Mouse (Mus musculus) brain, adult 2 months (tissue): ENCODE results near the gene Cby3.

Experiments
- DNase-seq: peaks from one replicate; pipeline ENCODE4 v3.0.0; 2011; ENCODE audit warnings: low read depth, low spot score

Cby3 gene

DNA sequence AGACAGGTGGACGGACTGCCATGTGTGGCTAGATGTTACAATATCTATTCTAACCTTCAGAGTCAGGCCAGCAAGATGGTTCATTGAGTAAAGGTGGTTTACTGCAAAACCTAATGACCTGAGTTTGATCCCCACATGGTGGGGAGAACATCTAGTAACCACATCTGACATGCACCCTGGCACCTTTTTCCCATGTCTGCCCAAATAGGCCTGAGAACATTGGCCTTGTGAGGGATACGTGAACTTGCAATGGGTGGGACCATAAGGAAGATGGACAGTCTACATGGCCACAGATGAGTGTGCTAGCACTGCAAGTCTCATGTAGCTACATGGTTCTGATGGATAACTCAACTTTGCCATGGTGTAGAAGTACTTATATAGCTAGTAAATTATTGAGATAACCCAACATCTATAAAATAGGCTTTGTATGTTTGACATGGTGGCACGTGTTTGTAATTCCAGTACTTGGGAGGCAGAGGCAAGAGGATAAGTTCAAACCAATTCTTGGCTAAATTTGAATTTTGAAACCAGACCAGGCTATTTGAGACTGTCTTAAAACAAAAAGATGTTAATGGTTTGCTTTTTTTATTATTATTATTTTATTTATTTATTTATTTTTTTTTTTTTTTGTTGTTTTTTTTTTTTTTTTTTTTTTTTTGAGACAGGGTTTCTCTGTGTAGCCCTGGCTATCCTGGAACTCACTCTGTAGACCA is 34.1 kb downstream of the Cby3 start:
- no peak for DNase-seq

DNA sequence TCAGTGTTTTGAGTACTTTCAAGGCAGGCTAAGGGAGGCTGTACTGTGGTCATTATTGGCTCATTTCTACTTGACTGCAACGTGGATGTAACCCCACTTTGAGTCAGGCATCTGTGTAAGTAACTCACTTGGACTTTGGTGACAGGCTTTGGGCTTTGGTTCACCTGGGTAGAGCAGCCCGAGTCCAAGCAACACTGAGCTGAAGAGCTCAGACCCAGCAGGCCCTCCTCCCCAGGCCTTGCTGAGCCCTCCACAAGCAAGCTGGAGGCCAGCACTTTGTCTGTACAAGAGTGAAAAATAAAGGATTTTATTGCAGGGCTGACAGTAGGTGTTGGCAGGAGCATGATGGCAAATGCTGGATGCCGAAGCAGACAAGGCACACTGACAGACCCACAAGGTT is 34.7 kb downstream of the Cby3 start:
- DNase-seq: no peak

DNA sequence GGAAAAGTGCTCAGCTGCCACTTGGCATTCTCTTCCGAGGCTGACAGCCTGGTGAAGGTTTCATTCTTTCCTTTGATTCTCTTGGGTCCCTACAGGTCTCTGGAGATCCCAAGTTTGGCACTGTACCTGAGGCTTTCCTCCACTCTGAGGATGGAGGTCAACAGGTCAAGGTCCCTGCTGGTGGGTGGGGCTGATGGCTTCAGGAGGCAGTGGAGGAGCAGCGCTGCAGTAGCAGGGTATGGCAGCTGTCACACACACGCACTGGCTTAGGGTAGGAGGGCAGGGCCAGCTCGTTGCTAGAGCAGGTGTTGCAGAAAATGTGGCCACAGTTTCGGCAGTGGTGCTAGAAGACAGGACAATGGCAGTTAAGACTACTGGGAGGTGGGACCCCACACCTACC is 35.4 kb downstream of the Cby3 start:
- DNase-seq: no peak

DNA sequence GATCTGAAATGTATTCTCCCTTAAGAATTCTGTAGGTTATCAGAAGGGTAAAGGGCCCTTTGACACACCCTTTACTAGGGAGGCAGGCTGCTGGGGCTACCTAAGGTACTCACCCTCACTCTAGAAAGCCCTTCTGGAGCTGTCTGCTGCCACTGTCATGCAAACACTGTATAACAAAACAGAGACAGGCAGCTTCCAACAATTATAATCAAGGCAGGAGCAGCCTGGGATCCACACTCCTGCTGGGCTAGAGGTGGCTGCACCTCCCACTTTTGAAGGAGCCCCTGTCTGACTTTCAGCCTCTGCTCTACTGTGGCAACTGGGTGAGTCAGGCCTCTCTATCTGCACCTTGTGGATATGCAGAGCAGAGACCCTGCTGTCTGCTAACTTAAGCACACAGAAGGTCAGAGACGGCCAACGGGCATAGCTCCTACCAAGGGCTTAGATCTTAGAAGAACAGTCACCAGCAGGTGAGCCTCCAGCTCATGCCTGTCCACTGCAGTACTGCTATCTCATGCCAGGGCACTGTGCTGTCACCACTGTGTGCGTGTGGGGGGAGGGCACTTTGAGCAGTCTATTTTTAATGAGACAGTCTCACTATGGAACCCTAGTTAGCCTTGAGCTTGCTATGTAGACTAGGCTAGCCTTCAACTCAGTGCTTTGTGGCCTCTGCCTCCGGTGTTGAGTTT is 37.2 kb downstream of the Cby3 start:
- DNase-seq: no peak

DNA sequence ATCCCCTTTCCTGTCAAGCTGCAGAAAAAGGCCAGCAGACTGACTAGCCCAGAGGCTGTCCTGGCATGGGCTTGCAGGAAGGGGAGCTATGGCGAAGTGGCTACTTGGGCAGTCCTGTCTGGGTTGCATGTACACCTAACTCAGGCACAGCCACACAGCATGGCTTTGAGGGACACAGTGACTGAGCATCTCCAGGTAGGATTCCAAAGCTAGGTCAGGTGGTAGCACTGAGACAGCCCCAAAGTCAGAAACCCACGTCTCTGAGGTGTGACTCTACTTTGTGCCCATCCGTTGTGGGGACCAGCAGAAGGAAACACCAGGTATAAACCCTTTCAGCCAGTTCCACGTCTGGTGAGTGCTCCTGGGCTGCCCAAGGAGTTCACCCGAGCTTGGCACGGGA is 39.0 kb downstream of the Cby3 start:
- DNase-seq: no peak

DNA sequence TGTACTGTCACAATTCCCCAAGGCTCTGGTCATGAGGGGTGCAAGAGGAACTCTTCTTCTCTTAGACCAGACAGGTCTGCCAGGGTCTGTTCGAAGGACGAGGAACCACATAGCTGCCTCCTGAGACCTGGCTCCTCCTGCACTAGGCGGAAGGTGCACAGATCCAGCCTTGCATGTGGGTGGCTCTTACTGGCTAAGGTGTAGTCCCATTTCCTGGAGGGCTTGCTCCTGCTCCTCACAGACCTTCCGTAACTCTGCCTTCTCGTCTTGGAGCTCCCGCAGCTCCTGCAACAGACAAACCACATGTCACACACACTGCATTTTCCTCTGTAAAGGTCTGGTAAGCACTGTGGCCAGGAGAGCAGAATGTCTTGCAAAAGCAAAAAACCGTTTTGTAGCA is 40.5 kb downstream of the Cby3 start:
- DNase-seq: no peak

DNA sequence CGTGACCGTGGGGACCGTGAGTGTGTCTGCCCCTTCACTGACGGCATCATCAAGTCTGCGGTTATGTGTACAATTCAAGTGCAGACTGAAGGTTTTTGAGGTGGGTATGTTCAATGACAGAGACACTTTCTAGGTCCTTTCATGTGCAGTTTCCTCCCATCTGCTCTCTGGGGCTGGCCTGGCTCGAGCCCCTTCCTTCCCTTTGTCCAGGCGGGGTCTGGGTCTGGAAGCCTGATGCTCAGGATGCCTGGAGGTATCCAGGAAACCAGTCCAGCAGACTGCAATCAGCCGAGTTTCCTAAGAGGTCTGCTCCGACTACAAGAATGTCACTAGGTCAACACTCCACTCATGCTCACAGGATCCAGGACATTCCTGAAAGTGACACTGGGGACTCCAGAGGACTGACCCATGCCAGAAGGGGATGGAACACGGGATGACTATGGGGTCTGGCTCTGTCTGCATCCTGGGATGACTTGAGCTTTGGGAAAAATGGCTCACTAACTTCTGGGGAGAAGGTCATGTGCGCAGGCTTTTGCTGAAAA is 42.6 kb downstream of the Cby3 start:
- no peak for DNase-seq

DNA sequence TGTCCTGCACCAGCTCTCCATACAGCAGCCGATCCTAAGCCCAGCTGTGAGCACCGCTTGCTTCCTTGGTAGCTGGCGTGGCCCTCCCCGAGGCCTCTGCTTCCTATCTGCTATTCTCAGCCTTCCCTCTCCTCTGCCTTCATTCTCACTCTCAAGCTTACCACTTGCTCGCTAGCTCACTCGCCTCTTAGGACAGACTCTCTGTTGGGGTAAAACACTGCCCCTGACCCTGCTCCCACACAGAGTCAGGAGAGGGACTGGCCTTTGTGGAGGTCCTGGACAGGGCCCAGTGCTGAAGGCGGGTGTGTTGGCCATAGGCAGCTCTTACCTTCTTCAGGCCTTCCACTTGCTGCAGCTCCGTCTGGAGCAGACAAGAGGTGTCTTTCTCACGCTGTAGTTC is 43.1 kb downstream of the Cby3 start:
- no peak for DNase-seq

DNA sequence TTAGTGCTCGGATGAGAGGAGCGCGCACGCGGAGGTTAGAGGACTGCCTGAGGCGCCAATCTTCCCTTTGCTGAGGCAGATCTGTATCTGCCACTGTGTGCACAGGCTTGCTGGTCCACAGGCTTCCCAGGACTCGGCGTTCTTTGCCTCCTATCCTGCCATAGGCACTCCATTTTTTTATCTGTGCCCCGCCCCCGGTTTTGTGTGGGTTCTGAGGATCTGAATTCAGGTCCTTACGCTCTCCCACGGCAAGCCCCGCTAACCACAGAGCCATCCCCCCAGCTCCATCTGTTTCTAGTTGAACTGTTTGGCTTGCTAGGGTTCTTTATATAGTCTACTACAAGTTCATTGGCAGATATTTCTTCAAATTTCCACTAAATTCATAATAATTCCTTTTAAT is 44.5 kb downstream of the Cby3 start:
- no peak for DNase-seq

DNA sequence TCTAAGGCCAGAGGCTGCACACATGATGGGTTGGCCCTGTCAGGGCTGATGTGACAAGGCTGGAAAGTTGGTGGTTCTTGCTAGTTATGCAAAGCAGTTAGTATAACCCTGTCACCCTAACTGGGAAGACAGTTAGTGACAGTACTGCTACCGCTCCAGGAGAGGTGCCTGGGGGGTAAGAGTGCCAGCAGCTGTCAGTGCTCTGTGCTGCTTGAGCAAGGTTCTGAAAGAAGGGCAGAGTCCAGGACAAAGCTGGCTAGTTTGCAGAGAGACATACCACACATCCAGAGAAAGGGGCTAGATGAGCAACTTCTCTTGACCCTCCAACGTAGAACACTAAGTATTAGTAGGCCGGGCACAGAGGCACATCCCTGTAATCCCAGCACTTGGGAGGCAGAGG is 48.2 kb downstream of the Cby3 start:
- no peak for DNase-seq

DNA sequence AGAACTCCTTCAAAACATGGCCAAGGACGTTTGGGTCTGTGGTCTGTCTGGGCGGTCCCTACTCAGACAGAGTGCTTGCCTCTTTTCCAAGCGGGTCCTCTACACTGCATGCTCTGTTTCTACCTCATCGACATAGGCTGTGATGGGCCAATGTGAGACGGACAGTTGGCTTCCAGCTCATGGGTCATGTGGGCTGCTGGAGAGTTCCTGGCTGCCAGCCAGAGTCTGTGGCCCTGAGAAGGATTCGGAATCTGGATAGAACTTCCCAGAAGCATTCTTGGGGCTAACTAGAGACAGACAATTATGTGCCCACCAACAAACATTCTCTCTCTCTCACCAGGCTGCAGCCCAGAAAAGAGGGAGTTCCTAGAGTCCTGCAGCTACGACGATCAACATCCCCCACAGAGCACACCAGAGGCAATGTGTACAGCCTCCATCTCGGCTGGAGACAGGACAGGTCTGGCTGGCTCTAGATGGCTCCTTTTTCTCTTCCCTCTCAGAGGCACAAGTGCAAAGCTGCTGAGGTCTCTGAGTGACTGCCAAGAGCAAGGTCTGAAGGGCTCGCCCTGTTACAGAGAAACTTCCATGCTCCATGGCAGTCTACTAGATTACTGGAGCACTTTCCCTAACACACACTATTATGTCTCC is 49.2 kb downstream of the Cby3 start:
- DNase-seq: peak; percentile 63

DNA sequence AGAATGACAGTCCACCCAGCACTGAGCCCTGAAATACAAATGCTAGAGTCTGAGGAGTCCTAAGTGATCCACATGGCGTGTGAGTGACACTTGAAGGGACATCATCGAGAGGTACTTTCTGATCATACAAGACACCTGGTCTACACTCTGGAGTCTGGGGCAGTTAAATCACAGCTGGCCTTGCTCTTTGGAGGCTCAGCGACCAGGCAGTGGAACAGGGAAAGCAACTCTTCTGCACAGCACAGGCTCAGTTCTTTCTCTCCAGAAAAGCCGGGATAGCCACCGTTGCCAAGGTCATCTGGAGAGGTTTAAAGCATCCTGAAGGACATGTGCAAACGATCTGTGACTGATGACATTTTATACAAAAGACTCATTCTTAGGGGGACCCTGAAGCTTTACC is 53.0 kb downstream of the Cby3 start:
- DNase-seq: no peak
